Mouse (Mus musculus) stomach, postnatal 0 days (tissue): ENCODE data around the gene Ryr1. TPM values are rescaled to one million over a fixed set of nuclear protein-coding genes. Genes with fewer than 3 reads are reported as not detected.

Experiments used
- ATAC-seq: fragments of 200-750 bp; cut with Nextera tagmentation; 2 replicates; pipeline ENCODE4 v1.8.0; 2017; ENCODE audit not compliant: low FRiP score, low TSS enrichment
- DNase-seq: peaks from one replicate; pipeline ENCODE4 v3.0.0-alpha.2; 2016; ENCODE audit warnings: low spot score
- H3K27ac ChIP-seq: fragments of 300-500 bp; sonication (generic); replicated peaks from 2 replicates; pipeline ENCODE4 v1.5.1; 2014; ENCODE audit warnings: mild to moderate bottlenecking, control low read depth
- H3K27me3 ChIP-seq: fragments of 300-500 bp; sonication (generic); 2 replicates; pipeline ENCODE4 v1.6.1; 2014; ENCODE audit warnings: low read length; ENCODE audit not compliant: control insufficient read depth, insufficient read depth
- H3K36me3 ChIP-seq: fragments of 300-500 bp; sonication (generic); 2 replicates; pipeline ENCODE4 v1.6.1; 2014; ENCODE audit warnings: low read length, mixed read lengths; ENCODE audit not compliant: control insufficient read depth, insufficient read depth
- H3K4me1 ChIP-seq: fragments of 300-500 bp; sonication (generic); replicated peaks from 2 replicates; pipeline ENCODE4 v1.6.1; 2014; ENCODE audit warnings: antibody characterized with exemption; ENCODE audit not compliant: control insufficient read depth, insufficient read depth
- H3K4me2 ChIP-seq: fragments of 300-500 bp; sonication (generic); replicated peaks from 2 replicates; pipeline ENCODE4 v1.6.1; 2014; ENCODE audit warnings: low read depth, mild to moderate bottlenecking, control low read depth, moderate library complexity
- H3K4me3 ChIP-seq: fragments of 300-500 bp; sonication (generic); 2 replicates; pipeline ENCODE4 v1.5.1; 2014; ENCODE audit warnings: low read depth, low read length, control low read depth
- H3K9ac ChIP-seq: fragments of 300-500 bp; sonication (generic); 2 replicates; pipeline ENCODE4 v1.6.1; 2014; ENCODE audit warnings: mild to moderate bottlenecking, low read length, control low read depth, mixed read lengths
- H3K9me3 ChIP-seq: fragments of 300-500 bp; sonication (generic); 2 replicates; pipeline ENCODE4 v1.6.1; 2016; ENCODE audit warnings: low read length; ENCODE audit not compliant: control insufficient read depth
- CTCF ChIP-seq: IDR thresholded peaks from 2 replicates; pipeline ENCODE4 v1.5.1; 2016; ENCODE audit warnings: antibody characterized with exemption, low read depth, mild to moderate bottlenecking, moderate library complexity
- EP300 ChIP-seq: optimal IDR thresholded peaks from 2 replicates; pipeline ENCODE3; 2016; ENCODE audit warnings: antibody characterized with exemption
- whole genome bisulfite sequencing: fragments of 180-500 bp; shearing (Covaris S2); extraction: QIAGEN DNeasy Blood & Tissue Kit; methylation state at CpG from one replicate; pipeline ENCODE4 v1.1.7; 2014; 5-methylcytosine and 5-hydroxymethylcytosine counted together
- polyA plus RNA-seq: library from polyadenylated mRNA; unstranded; fragments of >200 nt; fragmentation: Nextera tagmentation; extraction: Ambion mirVana; gene quantifications from 2 replicates; pipeline ENCODE4 v1.2.1, GENCODE M21; 2015

Ryr1 gene
- polyA plus RNA-seq, 1 experiment from 2014 or later, result 0.11 TPM

- no peak for ATAC-seq
- no peak overlapping the region for H3K9ac ChIP-seq
- WGBS, result 61% methylated on average over 8 of the region's 9 CpGs
Observed at GRCm38 (mm10) chr7:29008714-29009113, 116.3 kb downstream of the Ryr1 start.

GRCm38 (mm10) chr7:29008171-29008570 is 116.8 kb downstream of the Ryr1 start:
- H3K9ac ChIP-seq, result no peak overlapping the region
- no peak overlapping the region for H3K4me2 ChIP-seq
- no peak overlapping the region for H3K4me3 ChIP-seq
- 95% methylated on average over 10 of the region's 10 CpGs for WGBS
- no peak for ATAC-seq
- no peak overlapping the region for H3K27ac ChIP-seq
- no peak for DNase-seq
- H3K9me3 ChIP-seq, result no peaks in the 10 kb centered on the region
- H3K4me1 ChIP-seq, result no peaks in the 10 kb centered on the region
- H3K27me3 ChIP-seq, result no peaks in the 10 kb centered on the region
- no peaks in the 10 kb centered on the region for H3K36me3 ChIP-seq
- no peak for TF ChIP-seq EP300
- no peak for TF ChIP-seq CTCF

More at GRCm38 (mm10) chr7:29008714-29009113, 116.3 kb downstream of the Ryr1 start:
- H3K4me1 ChIP-seq, result no peaks in the 10 kb centered on the region
- no peak overlapping the region for H3K4me2 ChIP-seq
- no peak overlapping the region for H3K4me3 ChIP-seq
- no peak overlapping the region for H3K27ac ChIP-seq
- H3K27me3 ChIP-seq, result no peaks in the 10 kb centered on the region
- no peak for DNase-seq
- TF ChIP-seq EP300 (no peak), CTCF (no peak)
- H3K9me3 ChIP-seq, result no peaks in the 10 kb centered on the region
- no peaks in the 10 kb centered on the region for H3K36me3 ChIP-seq

- no peak overlapping the region for H3K4me2 ChIP-seq
- H3K9me3 ChIP-seq, result no peaks in the 10 kb centered on the region
- DNase-seq (peak; percentile 25), ATAC-seq (0 out of 2 replicates have a peak, but pooled peaks have one; percentile 46)
- H3K36me3 ChIP-seq, result no peaks in the 10 kb centered on the region
- H3K9ac ChIP-seq, result no peak overlapping the region
- no peaks in the 10 kb centered on the region for H3K27me3 ChIP-seq
- H3K27ac ChIP-seq, result no peak overlapping the region
- no peak for TF ChIP-seq CTCF
- TF ChIP-seq EP300, result no peak
- WGBS, result 70% methylated on average over 9 of the region's 9 CpGs
- no peak overlapping the region for H3K4me3 ChIP-seq
- H3K4me1 ChIP-seq, result no peaks in the 10 kb centered on the region
Observed at GRCm38 (mm10) chr7:29007224-29008101, 117.5 kb downstream of the Ryr1 start.

- Histone ChIP-seq H3K4me1 (peaks cover 3% of the 10 kb centered on the region; the same call in 1 of the 2 replicates), H3K9ac (peak overlapping the region; percentile 65), H3K27me3 (no peaks in the 10 kb centered on the region), H3K4me3 (peak overlapping the region; percentile 45), H3K9me3 (no peaks in the 10 kb centered on the region), H3K27ac (no peak overlapping the region; the same call in 1 of the 2 replicates), H3K36me3 (no peaks in the 10 kb centered on the region), H3K4me2 (peak overlapping the region; percentile 77)
- ATAC-seq, result peak; percentile 88
- 5% methylated on average over 43 of the region's 43 CpGs for WGBS
- TF ChIP-seq EP300 (no peak), CTCF (no peak)
- DNase-seq, result peak; percentile 91
Observed at GRCm38 (mm10) chr7:29000651-29001605, 124.1 kb downstream of the Ryr1 start.

GRCm38 (mm10) chr7:28993402-28993801 is 131.6 kb downstream of the Ryr1 start:
- no peaks in the 10 kb centered on the region for H3K36me3 ChIP-seq
- no peak for DNase-seq
- TF ChIP-seq EP300 (no peak), CTCF (no peak)
- no peak for ATAC-seq
- no peak overlapping the region for H3K4me2 ChIP-seq
- no peaks in the 10 kb centered on the region for H3K4me1 ChIP-seq
- H3K27me3 ChIP-seq, result no peaks in the 10 kb centered on the region
- H3K9ac ChIP-seq, result no peak overlapping the region
- no peak overlapping the region for H3K27ac ChIP-seq
- H3K9me3 ChIP-seq, result no peaks in the 10 kb centered on the region
- WGBS, result 79% methylated on average over 3 of the region's 3 CpGs
- H3K4me3 ChIP-seq, result no peak overlapping the region
